Mouse (Mus musculus): ENCODE data around the gene Pmis2. TPM values are rescaled to one million over a fixed set of nuclear protein-coding genes. Genes with fewer than 3 reads are reported as not detected.

Gene Pmis2
- total and polyA plus RNA-seq, 2 experiments from 2014 or later, result not detected

- TF ChIP-seq EP300 (IDR thresholded peaks at IDR 0.05; ENCODE audit: low read depth) (no peak), CTCF (IDR thresholded peaks at IDR 0.05; ENCODE audit: low read depth) (no peak)
- H3K36me3 ChIP-seq (replicated peaks; ENCODE audit: control insufficient read depth, insufficient read depth, low read length), result no peaks in the 10 kb centered on the region
- H3K4me1 ChIP-seq (ENCODE audit: control insufficient read depth, insufficient read depth), result no peaks in the 10 kb centered on the region
- H3K4me3 ChIP-seq (ENCODE audit: low read depth, low read length), result no peak overlapping the region
- H3K27ac ChIP-seq (ENCODE audit: low read depth), result no peak overlapping the region; the same call in 1 of the 2 replicates
- ATAC-seq (ENCODE audit: insufficient read depth, low read depth), result peak; percentile 68
- peak; percentile 45 for DNase-seq (ENCODE audit: low spot score)
- H3K9ac ChIP-seq (replicated peaks; ENCODE audit: low read depth, low read length), result no peak overlapping the region
- H3K9me3 ChIP-seq (replicated peaks; ENCODE audit: control insufficient read depth, low read length), result no peaks in the 10 kb centered on the region; the same call in 1 of the 2 replicates
- WGBS, result 32% methylated on average over 5 of the region's 5 CpGs
- no peaks in the 10 kb centered on the region for H3K27me3 ChIP-seq (ENCODE audit: control insufficient read depth, insufficient read depth, low read length)
- no peak overlapping the region for H3K4me2 ChIP-seq (ENCODE audit: low read depth, low read length)
Measured at GRCm38 (mm10) chr7:30681897-30682296, 10.5 kb upstream of the Pmis2 start.

DNA sequence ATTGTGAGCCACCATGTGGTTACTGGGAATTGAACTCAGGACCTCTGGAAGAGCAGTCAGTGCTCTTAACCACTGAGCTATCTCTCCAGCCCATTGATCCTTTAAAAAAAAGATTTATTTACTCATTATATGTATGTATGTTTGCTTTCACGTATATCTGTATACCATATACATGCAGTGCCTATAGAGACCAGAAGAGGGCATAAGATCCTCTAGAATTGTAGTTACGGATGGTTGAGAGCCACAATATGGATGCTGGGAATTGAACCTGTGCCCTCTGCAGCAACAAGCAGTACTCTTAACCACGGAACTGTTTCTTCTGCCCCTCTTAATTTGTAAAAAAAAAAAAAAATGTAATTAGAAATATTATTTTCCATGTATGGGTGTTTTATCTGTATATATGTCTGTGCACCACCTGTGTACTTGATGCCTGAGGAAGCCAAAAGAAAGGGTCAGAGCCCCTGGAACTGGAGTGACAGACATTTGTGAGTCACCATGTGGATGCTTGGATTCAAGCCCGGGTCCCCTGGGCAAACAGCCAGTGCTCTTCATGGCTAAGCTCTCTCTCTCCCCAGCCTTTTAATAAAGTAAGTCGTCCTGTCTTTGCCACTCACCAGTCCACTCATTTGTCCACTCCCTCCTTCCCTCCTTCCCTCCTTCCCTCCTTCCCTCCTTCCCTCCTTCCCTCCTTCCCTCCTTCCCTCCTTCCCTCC lies 7.0 kb upstream of the Pmis2 start:
- DNase-seq (ENCODE audit: low spot score), result peak; percentile 69
- H3K4me2 ChIP-seq (ENCODE audit: low read depth, low read length), result no peak overlapping the region
- H3K9me3 ChIP-seq (replicated peaks; ENCODE audit: control insufficient read depth, low read length), result no peaks in the 10 kb centered on the region; the same call in 1 of the 2 replicates
- TF ChIP-seq CTCF (IDR thresholded peaks at IDR 0.05; ENCODE audit: low read depth) (no peak), EP300 (IDR thresholded peaks at IDR 0.05; ENCODE audit: low read depth) (no peak)
- H3K9ac ChIP-seq (replicated peaks; ENCODE audit: low read depth, low read length), result no peak overlapping the region
- no peak overlapping the region for H3K27ac ChIP-seq (ENCODE audit: low read depth)
- peak; percentile 44; the same call in 1 of the 2 replicates for ATAC-seq (ENCODE audit: insufficient read depth, low read depth)
- H3K4me3 ChIP-seq (ENCODE audit: low read depth, low read length), result no peak overlapping the region
- 42% methylated on average over 5 of the region's 5 CpGs for WGBS
- no peaks in the 10 kb centered on the region for H3K36me3 ChIP-seq (replicated peaks; ENCODE audit: control insufficient read depth, insufficient read depth, low read length)
- no peaks in the 10 kb centered on the region for H3K27me3 ChIP-seq (ENCODE audit: control insufficient read depth, insufficient read depth, low read length)
- H3K4me1 ChIP-seq (ENCODE audit: control insufficient read depth, insufficient read depth), result no peaks in the 10 kb centered on the region

- Histone ChIP-seq H3K27me3 (ENCODE audit: control insufficient read depth, insufficient read depth, low read length) (no peaks in the 10 kb centered on the region), H3K27ac (ENCODE audit: low read depth) (no peak overlapping the region), H3K9ac (replicated peaks; ENCODE audit: low read depth, low read length) (no peak overlapping the region), H3K4me1 (ENCODE audit: control insufficient read depth, insufficient read depth) (peaks cover 9% of the 10 kb centered on the region), H3K9me3 (replicated peaks; ENCODE audit: control insufficient read depth, low read length) (no peaks in the 10 kb centered on the region), H3K4me2 (ENCODE audit: low read depth, low read length) (no peak overlapping the region), H3K4me3 (ENCODE audit: low read depth, low read length) (no peak overlapping the region), H3K36me3 (replicated peaks; ENCODE audit: control insufficient read depth, insufficient read depth, low read length) (no peaks in the 10 kb centered on the region)
- DNase-seq (ENCODE audit: low spot score) (no peak), ATAC-seq (ENCODE audit: insufficient read depth, low read depth) (no peak)
- WGBS, result 37% methylated on average over 3 of the region's 3 CpGs
- TF ChIP-seq EP300 (IDR thresholded peaks at IDR 0.05; ENCODE audit: low read depth) (no peak), CTCF (IDR thresholded peaks at IDR 0.05; ENCODE audit: low read depth) (no peak; the same call in 1 of the 2 replicates)
Measured at GRCm38 (mm10) chr7:30669229-30669628, 2.2 kb downstream of the Pmis2 start.

DNA sequence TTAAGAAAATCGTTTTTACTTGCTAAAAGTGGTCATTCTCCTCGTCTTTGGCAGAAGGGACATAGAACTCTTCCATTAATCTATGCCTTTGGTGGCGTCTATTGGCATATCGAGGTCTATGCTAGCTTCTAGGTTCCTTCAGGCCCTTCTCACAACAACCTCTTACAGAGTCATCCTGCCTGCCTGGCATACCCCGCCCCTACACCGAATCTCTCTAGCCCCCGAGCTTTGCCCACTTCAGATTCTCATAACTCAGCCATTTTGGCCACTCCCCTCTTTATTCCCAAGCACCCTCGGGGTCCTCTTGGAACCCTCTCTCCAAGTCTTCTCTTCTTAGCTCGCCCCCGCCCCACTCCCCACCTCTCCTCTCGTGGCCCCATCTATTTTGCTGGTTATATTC lies 6.1 kb downstream of the Pmis2 start:
- DNase-seq (ENCODE audit: low spot score) (peak; percentile 27), ATAC-seq (ENCODE audit: insufficient read depth, low read depth) (no peak; the same call in 1 of the 2 replicates)
- Histone ChIP-seq H3K9ac (replicated peaks; ENCODE audit: low read depth, low read length) (peak overlapping the region; percentile 64), H3K4me2 (ENCODE audit: low read depth, low read length) (peak overlapping the region; percentile 86), H3K27me3 (ENCODE audit: control insufficient read depth, insufficient read depth, low read length) (no peaks in the 10 kb centered on the region), H3K4me1 (ENCODE audit: control insufficient read depth, insufficient read depth) (peaks cover 9% of the 10 kb centered on the region), H3K9me3 (replicated peaks; ENCODE audit: control insufficient read depth, low read length) (no peaks in the 10 kb centered on the region), H3K4me3 (ENCODE audit: low read depth, low read length) (peak overlapping the region; percentile 70), H3K27ac (ENCODE audit: low read depth) (0 out of 2 replicates have a peak overlapping the region, but pooled peaks have one; percentile 31), H3K36me3 (replicated peaks; ENCODE audit: control insufficient read depth, insufficient read depth, low read length) (peaks cover 15% of the 10 kb centered on the region)
- TF ChIP-seq EP300 (IDR thresholded peaks at IDR 0.05; ENCODE audit: low read depth) (no peak), CTCF (IDR thresholded peaks at IDR 0.05; ENCODE audit: low read depth) (no peak)
- under 1% methylated on average over 11 of the region's 11 CpGs for WGBS

DNA sequence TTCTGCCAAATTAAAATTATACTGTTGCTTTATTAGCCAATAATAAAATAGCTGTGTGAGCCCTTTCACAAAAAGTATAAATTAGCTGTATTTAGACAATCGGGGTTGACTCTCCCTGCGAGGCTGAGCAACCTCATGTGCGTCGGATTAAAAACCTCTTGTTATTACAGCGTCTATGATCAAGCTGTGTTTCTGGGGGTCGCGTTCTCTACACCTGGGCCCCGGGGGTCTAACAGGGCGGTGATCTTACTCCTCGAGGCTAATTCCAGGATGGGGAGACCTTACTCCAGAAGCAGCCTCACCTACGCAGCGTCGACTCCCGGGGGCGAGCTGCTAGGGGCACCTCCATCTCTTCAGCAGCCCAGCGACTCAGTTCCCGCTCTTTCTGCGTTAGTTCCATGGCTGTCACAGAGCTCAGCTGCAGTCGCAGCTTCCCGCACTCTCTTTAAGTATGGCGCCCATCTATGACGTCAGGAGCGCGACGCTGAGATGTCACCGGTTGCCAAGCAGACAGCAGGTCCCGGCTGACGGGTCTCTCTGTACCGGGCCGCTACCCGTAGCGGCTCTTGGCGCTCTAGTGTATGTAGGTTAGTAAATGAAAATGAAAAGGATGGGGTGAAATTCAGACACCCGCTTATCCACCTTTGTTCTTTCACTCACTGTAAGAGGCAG lies 6.7 kb downstream of the Pmis2 start, which contains the start of gene Haus5:
Haus5 (minus strand) TSS at position 466 of the 672 bp plus-strand sequence.
- no peaks in the 10 kb centered on the region for H3K9me3 ChIP-seq (replicated peaks; ENCODE audit: control insufficient read depth, low read length)
- ATAC-seq (ENCODE audit: insufficient read depth, low read depth) (peak; percentile 97), DNase-seq (ENCODE audit: low spot score) (peak; percentile 87)
- no peak for TF ChIP-seq CTCF (IDR thresholded peaks at IDR 0.05; ENCODE audit: low read depth)
- TF ChIP-seq EP300 (IDR thresholded peaks at IDR 0.05; ENCODE audit: low read depth), result no peak
- 0 out of 2 replicates have a peak within 1 kb of the TSS, but pooled peaks have one; percentile 31 for H3K27ac ChIP-seq (ENCODE audit: low read depth)
- peak within 1 kb of the TSS; percentile 70 for H3K4me3 ChIP-seq (ENCODE audit: low read depth, low read length)
- WGBS, result under 1% methylated on average over 34 of the region's 34 CpGs
- no peaks in the 10 kb centered on the region for H3K27me3 ChIP-seq (ENCODE audit: control insufficient read depth, insufficient read depth, low read length)
- H3K4me1 ChIP-seq (ENCODE audit: control insufficient read depth, insufficient read depth), result peaks cover 9% of the 10 kb centered on the region
- H3K36me3 ChIP-seq (replicated peaks; ENCODE audit: control insufficient read depth, insufficient read depth, low read length), result peaks cover 21% of the 10 kb centered on the region
- peak within 1 kb of the TSS; percentile 86 for H3K4me2 ChIP-seq (ENCODE audit: low read depth, low read length)
- H3K9ac ChIP-seq (replicated peaks; ENCODE audit: low read depth, low read length), result peak within 1 kb of the TSS; percentile 64

Data from heart, postnatal 0 days (tissue).